Mouse (Mus musculus) kidney, adult 2 months (tissue): Measurements from ENCODE around the gene Magi2.

Source experiments
- CTCF ChIP-seq: fragments of 200-500 bp; conservative IDR thresholded peaks from 2 replicates; pipeline ENCODE4 v1.5.1; 2011; ENCODE audit warnings: low read depth, mild to moderate bottlenecking, control low read depth, low read length, moderate library complexity, mixed read lengths; ENCODE audit not compliant: insufficient read depth, insufficient read length
- POLR2A ChIP-seq: fragments of 200-500 bp; IDR thresholded peaks from one replicate; pipeline ENCODE4 v1.6.1; 2011; ENCODE audit warnings: low read depth, low read length, control low read depth

GRCm38 (mm10) chr5:20499031-20499600 is 1272.3 kb downstream of the Magi2 start:
- TF ChIP-seq CTCF, result no peak
- TF ChIP-seq POLR2A, result no peak
